Mouse (Mus musculus): Measurements from ENCODE around the gene Kcnq1. TPM values are rescaled to one million over a fixed set of nuclear protein-coding genes. Genes with fewer than 3 reads are reported as not detected.

Gene Kcnq1
- total and polyA plus RNA-seq, 3 experiments = 0.63 to 0.96 TPM; not detected in 1

GRCm38 (mm10) chr7:143158690-143159425 lies 52.7 kb downstream of the Kcnq1 start:
- Histone ChIP-seq H3K9ac (ENCODE audit: control insufficient read depth, low read depth, low read length, poor library complexity, severe bottlenecking) (no peak overlapping the region), H3K27ac (ENCODE audit: control insufficient read depth, low read depth, low read length) (no peak overlapping the region), H3K27me3 (ENCODE audit: control insufficient read depth in 1 of 2, insufficient read depth in 2 of 2, low read length in 2 of 2) (no peaks in the 10 kb centered on the region), H3K4me3 (ENCODE audit: control insufficient read depth in 1 of 2, insufficient read depth in 1 of 2, low read depth in 2 of 2, low read length in 2 of 2) (no peak overlapping the region), H3K79me2 (ENCODE audit: control insufficient read depth, insufficient read depth, low read length, poor library complexity) (no peaks in the 10 kb centered on the region), H3K9me3 (replicated peaks; ENCODE audit: insufficient read depth, low read length) (no peaks in the 10 kb centered on the region), H3K4me1 (ENCODE audit: control insufficient read depth in 1 of 2, insufficient read depth in 2 of 2, low read length in 2 of 2) (no peaks in the 10 kb centered on the region), H3K36me3 (ENCODE audit: control insufficient read depth in 1 of 2, insufficient read depth in 2 of 2, low read length in 2 of 2) (no peaks in the 10 kb centered on the region)
- DNase-seq (ENCODE audit: low read depth, low spot score) = no peak
- TF ChIP-seq RCOR1 (IDR thresholded peaks at IDR 0.05; ENCODE audit: low read depth, low read length) = no peak
- peak; percentile 74; the same call in 1 of the 2 replicates for TF ChIP-seq MAFK (IDR thresholded peaks at IDR 0.05; ENCODE audit: borderline replicate concordance, low read depth, low read length)

DNA sequence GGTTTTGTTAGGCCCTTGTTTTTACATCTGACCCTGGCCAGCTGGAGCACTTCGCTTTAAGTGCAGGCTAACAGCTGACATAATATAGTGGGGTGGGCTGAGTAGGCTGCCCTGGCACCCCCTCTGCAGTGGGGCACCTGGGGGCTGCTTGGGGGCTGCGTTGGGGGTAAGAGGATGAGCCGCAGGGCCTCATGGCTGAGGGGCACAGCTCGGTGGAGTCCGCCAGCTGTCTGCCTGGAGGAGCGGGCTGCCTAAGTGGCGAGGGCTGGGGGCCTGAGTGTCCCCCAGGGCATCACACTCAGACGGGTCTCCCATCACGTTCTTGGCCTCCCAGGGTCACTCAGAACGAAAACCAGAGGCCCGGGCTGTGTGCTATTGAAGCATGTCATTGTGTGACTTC lies 53.3 kb downstream of the Kcnq1 start:
- Histone ChIP-seq H3K27ac (ENCODE audit: control insufficient read depth, low read depth, low read length) (no peak overlapping the region), H3K9ac (ENCODE audit: control insufficient read depth, low read depth, low read length, poor library complexity, severe bottlenecking) (no peak overlapping the region), H3K27me3 (ENCODE audit: control insufficient read depth in 1 of 2, insufficient read depth in 2 of 2, low read length in 2 of 2) (no peaks in the 10 kb centered on the region), H3K4me3 (ENCODE audit: control insufficient read depth in 1 of 2, insufficient read depth in 1 of 2, low read depth in 2 of 2, low read length in 2 of 2) (no peak overlapping the region), H3K79me2 (ENCODE audit: control insufficient read depth, insufficient read depth, low read length, poor library complexity) (no peaks in the 10 kb centered on the region), H3K9me3 (replicated peaks; ENCODE audit: insufficient read depth, low read length) (no peaks in the 10 kb centered on the region), H3K36me3 (ENCODE audit: control insufficient read depth in 1 of 2, insufficient read depth in 2 of 2, low read length in 2 of 2) (no peaks in the 10 kb centered on the region), H3K4me1 (ENCODE audit: control insufficient read depth in 1 of 2, insufficient read depth in 2 of 2, low read length in 2 of 2) (no peaks in the 10 kb centered on the region)
- TF ChIP-seq ZNF384 (IDR thresholded peaks at IDR 0.05; ENCODE audit: low read depth, low read length) (no peak), USF2 (IDR thresholded peaks at IDR 0.05; ENCODE audit: borderline replicate concordance in 1 of 2, insufficient read depth in 1 of 2, low read depth in 1 of 2, low read length in 2 of 2) (no peak)
- DNase-seq (ENCODE audit: low read depth, low spot score) = no peak

DNA sequence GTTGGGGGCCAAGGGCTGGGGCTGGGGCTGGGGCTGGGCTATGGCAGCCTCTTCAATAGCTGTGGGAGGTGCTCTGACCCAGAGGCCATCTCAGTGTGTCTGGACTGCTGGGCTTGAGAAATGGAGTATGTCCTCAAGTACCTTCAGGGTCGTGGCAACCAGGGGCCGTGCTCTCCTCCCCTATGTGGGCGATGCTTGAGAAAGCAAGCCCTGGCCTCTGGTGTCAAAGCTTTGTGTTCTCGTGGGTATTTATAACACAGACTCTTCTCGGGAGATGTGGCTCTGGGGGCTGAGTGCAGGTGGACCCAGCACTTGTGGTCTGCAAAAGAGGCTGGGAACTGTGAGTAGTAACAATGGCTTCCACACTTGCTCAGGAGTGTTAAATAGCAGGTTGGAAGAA lies 53.9 kb downstream of the Kcnq1 start:
- no peaks in the 10 kb centered on the region for H3K9me3 ChIP-seq (replicated peaks; ENCODE audit: insufficient read depth, low read length)
- no peak for DNase-seq (ENCODE audit: low read depth, low spot score)
- TF ChIP-seq NRF1 (IDR thresholded peaks at IDR 0.05; ENCODE audit: insufficient read depth, low read depth, low read length, poor library complexity, severe bottlenecking) = no peak
- no peak for TF ChIP-seq HCFC1 (IDR thresholded peaks at IDR 0.05; ENCODE audit: low read depth, low read length)
- H3K27ac ChIP-seq (ENCODE audit: control insufficient read depth, low read depth, low read length) = no peak overlapping the region
- no peak overlapping the region for H3K4me3 ChIP-seq (ENCODE audit: control insufficient read depth in 1 of 2, insufficient read depth in 1 of 2, low read depth in 2 of 2, low read length in 2 of 2)
- H3K9ac ChIP-seq (ENCODE audit: control insufficient read depth, low read depth, low read length, poor library complexity, severe bottlenecking) = no peak overlapping the region
- no peaks in the 10 kb centered on the region for H3K79me2 ChIP-seq (ENCODE audit: control insufficient read depth, insufficient read depth, low read length, poor library complexity)
- no peaks in the 10 kb centered on the region for H3K4me1 ChIP-seq (ENCODE audit: control insufficient read depth in 1 of 2, insufficient read depth in 2 of 2, low read length in 2 of 2)
- no peaks in the 10 kb centered on the region for H3K27me3 ChIP-seq (ENCODE audit: control insufficient read depth in 1 of 2, insufficient read depth in 2 of 2, low read length in 2 of 2)
- H3K36me3 ChIP-seq (ENCODE audit: control insufficient read depth in 1 of 2, insufficient read depth in 2 of 2, low read length in 2 of 2) = no peaks in the 10 kb centered on the region

GRCm38 (mm10) chr7:143162051-143162450 lies 55.9 kb downstream of the Kcnq1 start:
- Histone ChIP-seq H3K27me3 (ENCODE audit: control insufficient read depth in 1 of 2, insufficient read depth in 2 of 2, low read length in 2 of 2) (no peaks in the 10 kb centered on the region), H3K4me3 (ENCODE audit: control insufficient read depth in 1 of 2, insufficient read depth in 1 of 2, low read depth in 2 of 2, low read length in 2 of 2) (no peak overlapping the region), H3K4me1 (ENCODE audit: control insufficient read depth in 1 of 2, insufficient read depth in 2 of 2, low read length in 2 of 2) (peaks cover 3 to 6% of the 10 kb centered on the region in 2 experiments), H3K27ac (ENCODE audit: control insufficient read depth, low read depth, low read length) (no peak overlapping the region), H3K9ac (ENCODE audit: control insufficient read depth, low read depth, low read length, poor library complexity, severe bottlenecking) (no peak overlapping the region), H3K9me3 (replicated peaks; ENCODE audit: insufficient read depth, low read length) (no peaks in the 10 kb centered on the region), H3K79me2 (ENCODE audit: control insufficient read depth, insufficient read depth, low read length, poor library complexity) (no peaks in the 10 kb centered on the region), H3K36me3 (ENCODE audit: control insufficient read depth in 1 of 2, insufficient read depth in 2 of 2, low read length in 2 of 2) (peaks cover 0 to 8% of the 10 kb centered on the region in 2 experiments; a peak in 2 of 4 replicates)
- TF ChIP-seq USF1 (IDR thresholded peaks at IDR 0.05; ENCODE audit: low read depth, low read length) (no peak), TCF12 (IDR thresholded peaks at IDR 0.05; ENCODE audit: low read depth, low read length) (no peak), ETS1 (IDR thresholded peaks at IDR 0.05; ENCODE audit: low read depth, low read length) (no peak), UBTF (IDR thresholded peaks at IDR 0.05; ENCODE audit: borderline replicate concordance, insufficient read depth, low read depth, low read length) (no peak), SMC3 (IDR thresholded peaks at IDR 0.05; ENCODE audit: low read depth, low read length) (no peak), POLR2AphosphoS5 (IDR thresholded peaks at IDR 0.05; ENCODE audit: borderline replicate concordance, low read depth, low read length) (no peak), MYC (IDR thresholded peaks at IDR 0.05; ENCODE audit: low read depth, low read length) (no peak), MAX (IDR thresholded peaks at IDR 0.05; ENCODE audit: low read length) (no peak), SIN3A (IDR thresholded peaks at IDR 0.05; ENCODE audit: low read length) (no peak), USF2 (IDR thresholded peaks at IDR 0.05; ENCODE audit: borderline replicate concordance in 1 of 2, insufficient read depth in 1 of 2, low read depth in 1 of 2, low read length in 2 of 2) (no peak), CHD1 (IDR thresholded peaks at IDR 0.05; ENCODE audit: low read depth, low read length) (no peak), MEF2A (IDR thresholded peaks at IDR 0.05; ENCODE audit: extremely low read depth, insufficient replicate concordance, low read depth, low read length, poor library complexity, severe bottlenecking) (no peak)
- no peak for DNase-seq (ENCODE audit: low read depth, low spot score)

All from MEL (cell line).